Mouse (Mus musculus): ENCODE results near the gene Mars2. TPM values are rescaled to one million over a fixed set of nuclear protein-coding genes. Genes with fewer than 3 reads are reported as not detected.

The Mars2 gene
- polyA plus RNA-seq, 1 experiment from 2014 or later, result 5.6 TPM

GRCm38 (mm10) chr1:55265447-55265846 is 28.5 kb downstream of the Mars2 start:
- no peak for DNase-seq (ENCODE audit: low spot score)
- Histone ChIP-seq H3K9me3 (ENCODE audit: control insufficient read depth, low read length) (no peaks in the 10 kb centered on the region), H3K9ac (ENCODE audit: low read depth, low read length) (no peak overlapping the region), H3K27me3 (replicated peaks; ENCODE audit: control insufficient read depth, insufficient read depth, low read length) (no peaks in the 10 kb centered on the region), H3K4me2 (no peak overlapping the region), H3K27ac (ENCODE audit: low read depth, low read length) (no peak overlapping the region), H3K4me3 (ENCODE audit: low read depth, low read length) (no peak overlapping the region), H3K4me1 (replicated peaks; ENCODE audit: control insufficient read depth, insufficient read depth, low read length) (peaks cover 5% of the 10 kb centered on the region), H3K36me3 (ENCODE audit: control insufficient read depth, insufficient read depth, low read length) (no peaks in the 10 kb centered on the region)
- ATAC-seq (replicated peaks; ENCODE audit: low FRiP score), result no peak
- 60% methylated on average over 2 of the region's 2 CpGs for WGBS

- H3K27me3 ChIP-seq (replicated peaks; ENCODE audit: control insufficient read depth, insufficient read depth, low read length), result no peaks in the 10 kb centered on the region
- H3K4me3 ChIP-seq (ENCODE audit: low read depth, low read length), result no peak overlapping the region
- no peak overlapping the region for H3K27ac ChIP-seq (ENCODE audit: low read depth, low read length)
- H3K36me3 ChIP-seq (ENCODE audit: control insufficient read depth, insufficient read depth, low read length), result no peaks in the 10 kb centered on the region
- DNase-seq (ENCODE audit: low spot score) (no peak), ATAC-seq (replicated peaks; ENCODE audit: low FRiP score) (no peak)
- no peak overlapping the region for H3K4me2 ChIP-seq
- H3K9ac ChIP-seq (ENCODE audit: low read depth, low read length), result no peak overlapping the region
- H3K4me1 ChIP-seq (replicated peaks; ENCODE audit: control insufficient read depth, insufficient read depth, low read length), result no peaks in the 10 kb centered on the region
- H3K9me3 ChIP-seq (ENCODE audit: control insufficient read depth, low read length), result no peaks in the 10 kb centered on the region
- WGBS, result 74% methylated on average over 9 of the region's 9 CpGs
These were observed 42.1 kb downstream of the Mars2 start for GRCm38 (mm10) chr1:55279081-55279480.

Other genes with a start within 250 kb of the Mars2 start
- 223 and 255 TPM in 2 replicates for gene Sf3b1, start 209.7 kb upstream of the Mars2 start, polyA plus RNA-seq (2014; fragmentation: Nextera tagmentation; extraction: Ambion mirVana)
- gene Coq10b, start 184.4 kb upstream of the Mars2 start, polyA plus RNA-seq (2014; fragmentation: Nextera tagmentation; extraction: Ambion mirVana), result 21.1 and 22.2 TPM in 2 replicates
- gene Hspe1, start 149.0 kb upstream of the Mars2 start, polyA plus RNA-seq (2014; fragmentation: Nextera tagmentation; extraction: Ambion mirVana), result 894 and 968 TPM in 2 replicates
- gene Hspd1, start 148.9 kb upstream of the Mars2 start, polyA plus RNA-seq (2014; fragmentation: Nextera tagmentation; extraction: Ambion mirVana), result 809 and 855 TPM in 2 replicates
- gene Mob4, start 105.9 kb upstream of the Mars2 start, polyA plus RNA-seq (2014; fragmentation: Nextera tagmentation; extraction: Ambion mirVana), result 82.1 and 94.4 TPM in 2 replicates
- gene Rftn2, start 10.4 kb upstream of the Mars2 start, polyA plus RNA-seq (2014; fragmentation: Nextera tagmentation; extraction: Ambion mirVana), result 2.3 and 2.8 TPM in 2 replicates
- 0.37 and 1.1 TPM in 2 replicates for gene Boll, start 126.3 kb downstream of the Mars2 start, polyA plus RNA-seq (2014; fragmentation: Nextera tagmentation; extraction: Ambion mirVana)
- gene Plcl1, start 168.7 kb downstream of the Mars2 start, polyA plus RNA-seq (2014; fragmentation: Nextera tagmentation; extraction: Ambion mirVana), result 0.63 and 0.96 TPM in 2 replicates

All from liver, embryonic 11.5 days (tissue).